Mouse (Mus musculus): ENCODE data around the gene Olfr481. TPM values are rescaled to one million over a fixed set of nuclear protein-coding genes. Genes with fewer than 3 reads are reported as not detected.

Gene Olfr481
- polyA plus RNA-seq, 1 experiment = not detected

DNA sequence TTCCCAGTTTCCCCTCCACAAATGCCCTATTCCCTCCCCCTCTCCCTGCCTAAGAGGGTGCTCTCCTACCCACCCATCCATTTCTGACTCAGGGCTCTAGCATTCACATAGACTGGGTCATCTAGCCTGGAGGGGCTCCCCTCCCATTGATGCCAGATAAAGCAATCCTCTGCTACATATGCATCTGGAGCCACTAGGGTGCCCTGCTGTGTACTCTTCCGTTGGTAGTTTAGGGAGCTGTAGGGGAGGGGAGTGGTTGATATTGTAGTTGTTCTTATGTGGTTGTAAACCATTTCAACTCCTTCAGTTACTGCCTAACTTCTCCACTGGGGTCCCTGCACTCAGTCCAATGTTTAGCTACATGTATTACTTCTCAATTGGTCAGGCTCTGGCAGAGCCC is 41.0 kb downstream of the Olfr481 start:
- TF ChIP-seq EP300 (IDR thresholded peaks at IDR 0.05; ENCODE audit: insufficient read depth, low read depth, low read length) = peak; percentile 64; the same call in 1 of the 2 replicates
- TF ChIP-seq POLR2A (IDR thresholded peaks at IDR 0.05; ENCODE audit: insufficient read depth, low read length) = no peak
- no peaks in the 10 kb centered on the region for H3K36me3 ChIP-seq (ENCODE audit: control insufficient read depth, insufficient read depth, low read length, poor library complexity, severe bottlenecking)
- peaks cover 2% of the 10 kb centered on the region for H3K4me1 ChIP-seq (ENCODE audit: control insufficient read depth, insufficient read depth, low read length)
- H3K4me3 ChIP-seq (ENCODE audit: low read depth, low read length) = no peak overlapping the region
- H3K27me3 ChIP-seq (ENCODE audit: control insufficient read depth, insufficient read depth, low read length, poor library complexity, severe bottlenecking) = no peaks in the 10 kb centered on the region
- H3K27ac ChIP-seq (ENCODE audit: insufficient read depth, low read length) = peak overlapping the region; percentile 92
- H3K9me3 ChIP-seq (replicated peaks; ENCODE audit: control insufficient read depth, insufficient read depth, low read length, poor library complexity, severe bottlenecking) = no peaks in the 10 kb centered on the region
- H3K9ac ChIP-seq (ENCODE audit: low read depth, poor library complexity, severe bottlenecking) = no peak overlapping the region

DNA sequence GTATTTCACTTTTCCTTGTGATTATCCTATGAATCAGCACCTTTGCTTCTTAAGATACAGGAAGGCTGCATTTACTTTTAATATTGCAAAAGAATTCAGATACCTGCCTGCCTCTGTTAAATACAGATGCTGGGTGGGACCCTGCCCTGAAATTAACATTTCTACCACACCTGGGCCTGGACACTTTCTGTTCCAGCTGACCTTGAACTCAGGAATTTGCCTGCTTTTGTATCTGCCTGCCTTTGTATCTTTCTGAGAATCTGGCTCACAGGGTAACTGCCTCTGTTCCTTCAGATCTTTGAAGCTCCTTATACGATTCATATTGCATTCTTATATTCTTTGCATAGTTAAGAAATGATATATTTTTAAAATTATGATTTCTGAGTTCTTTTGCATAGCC is 41.8 kb downstream of the Olfr481 start:
- no peaks in the 10 kb centered on the region for H3K27me3 ChIP-seq (ENCODE audit: control insufficient read depth, insufficient read depth, low read length, poor library complexity, severe bottlenecking)
- no peaks in the 10 kb centered on the region for H3K9me3 ChIP-seq (replicated peaks; ENCODE audit: control insufficient read depth, insufficient read depth, low read length, poor library complexity, severe bottlenecking)
- peaks cover 2% of the 10 kb centered on the region for H3K4me1 ChIP-seq (ENCODE audit: control insufficient read depth, insufficient read depth, low read length)
- H3K9ac ChIP-seq (ENCODE audit: low read depth, poor library complexity, severe bottlenecking) = no peak overlapping the region
- no peak overlapping the region for H3K4me3 ChIP-seq (ENCODE audit: low read depth, low read length)
- H3K36me3 ChIP-seq (ENCODE audit: control insufficient read depth, insufficient read depth, low read length, poor library complexity, severe bottlenecking) = no peaks in the 10 kb centered on the region
- TF ChIP-seq POLR2A (IDR thresholded peaks at IDR 0.05; ENCODE audit: insufficient read depth, low read length) (no peak), CTCF (IDR thresholded peaks at IDR 0.05; ENCODE audit: low read depth, low read length) (no peak), EP300 (IDR thresholded peaks at IDR 0.05; ENCODE audit: insufficient read depth, low read depth, low read length) (no peak)
- H3K27ac ChIP-seq (ENCODE audit: insufficient read depth, low read length) = peak overlapping the region; percentile 51; the same call in 1 of the 2 replicates

DNA sequence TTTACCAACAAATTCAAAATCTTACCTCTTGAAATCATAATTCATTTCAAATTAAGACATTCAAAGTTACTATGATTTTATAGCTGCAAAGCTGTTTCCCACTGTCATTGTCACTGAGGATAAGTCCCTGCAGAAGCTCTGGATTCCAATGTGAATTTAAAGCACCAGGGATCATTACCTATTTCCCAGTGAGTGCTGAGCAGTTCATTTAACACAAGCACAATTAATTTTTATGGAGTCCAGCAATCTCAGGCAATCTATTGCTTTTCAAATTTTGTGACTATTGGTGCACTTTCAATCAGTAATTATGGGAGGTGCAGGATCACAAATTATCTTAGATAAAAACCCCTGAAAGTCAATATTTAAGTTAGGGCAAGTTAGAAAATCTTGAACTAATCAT is 47.7 kb downstream of the Olfr481 start, which contains the start of gene Olfr484:
Gene Olfr484 (minus strand): TSS at position 101 of the 400 bp plus-strand sequence.
- H3K9ac ChIP-seq (ENCODE audit: low read depth, poor library complexity, severe bottlenecking) = no peak within 1 kb of the TSS
- no peaks in the 10 kb centered on the region for H3K4me1 ChIP-seq (ENCODE audit: control insufficient read depth, insufficient read depth, low read length)
- TF ChIP-seq CTCF (IDR thresholded peaks at IDR 0.05; ENCODE audit: low read depth, low read length) = no peak
- TF ChIP-seq POLR2A (IDR thresholded peaks at IDR 0.05; ENCODE audit: insufficient read depth, low read length) = no peak
- TF ChIP-seq EP300 (IDR thresholded peaks at IDR 0.05; ENCODE audit: insufficient read depth, low read depth, low read length) = no peak
- H3K27ac ChIP-seq (ENCODE audit: insufficient read depth, low read length) = no peak within 1 kb of the TSS
- H3K4me3 ChIP-seq (ENCODE audit: low read depth, low read length) = no peak within 1 kb of the TSS
- H3K27me3 ChIP-seq (ENCODE audit: control insufficient read depth, insufficient read depth, low read length, poor library complexity, severe bottlenecking) = no peaks in the 10 kb centered on the region
- H3K9me3 ChIP-seq (replicated peaks; ENCODE audit: control insufficient read depth, insufficient read depth, low read length, poor library complexity, severe bottlenecking) = no peaks in the 10 kb centered on the region
- no peaks in the 10 kb centered on the region for H3K36me3 ChIP-seq (ENCODE audit: control insufficient read depth, insufficient read depth, low read length, poor library complexity, severe bottlenecking)

Other genes starting within 250 kb of the Olfr481 start
- gene Olfr470, start 232.4 kb upstream of the Olfr481 start, polyA plus RNA-seq (2011; ENCODE audit: insufficient read depth, insufficient read length, low read depth, missing spikeins) = not detected in 2 replicates
- gene Olfr472, start 182.0 kb upstream of the Olfr481 start, polyA plus RNA-seq (2011; ENCODE audit: insufficient read depth, insufficient read length, low read depth, missing spikeins) = not detected in 2 replicates
- gene Olfr473, start 149.4 kb upstream of the Olfr481 start, polyA plus RNA-seq (2011; ENCODE audit: insufficient read depth, insufficient read length, low read depth, missing spikeins) = not detected in 2 replicates
- gene Olfr474, start 125.2 kb upstream of the Olfr481 start, polyA plus RNA-seq (2011; ENCODE audit: insufficient read depth, insufficient read length, low read depth, missing spikeins) = not detected in 2 replicates
- gene Olfr476, start 115.1 kb upstream of the Olfr481 start, polyA plus RNA-seq (2011; ENCODE audit: insufficient read depth, insufficient read length, low read depth, missing spikeins) = not detected in 2 replicates
- gene Olfr477, start 93.2 kb upstream of the Olfr481 start, polyA plus RNA-seq (2011; ENCODE audit: insufficient read depth, insufficient read length, low read depth, missing spikeins) = not detected in 2 replicates
- not detected in 2 replicates for gene Olfr478, start 45.9 kb upstream of the Olfr481 start, polyA plus RNA-seq (2011; ENCODE audit: insufficient read depth, insufficient read length, low read depth, missing spikeins)
- not detected in 2 replicates for gene Olfr479, start 29.2 kb upstream of the Olfr481 start, polyA plus RNA-seq (2011; ENCODE audit: insufficient read depth, insufficient read length, low read depth, missing spikeins)
- not detected in 2 replicates for gene Olfr480, start 12.5 kb upstream of the Olfr481 start, polyA plus RNA-seq (2011; ENCODE audit: insufficient read depth, insufficient read length, low read depth, missing spikeins)
- gene Olfr482, start 17.7 kb downstream of the Olfr481 start, polyA plus RNA-seq (2011; ENCODE audit: insufficient read depth, insufficient read length, low read depth, missing spikeins) = not detected in 2 replicates
- gene Olfr483, start 21.0 kb downstream of the Olfr481 start, polyA plus RNA-seq (2011; ENCODE audit: insufficient read depth, insufficient read length, low read depth, missing spikeins) = not detected in 2 replicates
- gene Olfr484, start 47.6 kb downstream of the Olfr481 start, polyA plus RNA-seq (2011; ENCODE audit: insufficient read depth, insufficient read length, low read depth, missing spikeins) = not detected in 2 replicates
- gene Olfr485, start 80.0 kb downstream of the Olfr481 start, polyA plus RNA-seq (2011; ENCODE audit: insufficient read depth, insufficient read length, low read depth, missing spikeins) = not detected in 2 replicates
- gene Olfr486, start 92.9 kb downstream of the Olfr481 start, polyA plus RNA-seq (2011; ENCODE audit: insufficient read depth, insufficient read length, low read depth, missing spikeins) = not detected in 2 replicates
- gene Olfr487, start 134.8 kb downstream of the Olfr481 start, polyA plus RNA-seq (2011; ENCODE audit: insufficient read depth, insufficient read length, low read depth, missing spikeins) = not detected in 2 replicates
- not detected in 2 replicates for gene Olfr488, start 178.5 kb downstream of the Olfr481 start, polyA plus RNA-seq (2011; ENCODE audit: insufficient read depth, insufficient read length, low read depth, missing spikeins)
- not detected in 2 replicates for gene Olfr490, start 209.1 kb downstream of the Olfr481 start, polyA plus RNA-seq (2011; ENCODE audit: insufficient read depth, insufficient read length, low read depth, missing spikeins)
- not detected in 2 replicates for gene Olfr491, start 233.6 kb downstream of the Olfr481 start, polyA plus RNA-seq (2011; ENCODE audit: insufficient read depth, insufficient read length, low read depth, missing spikeins)
- not detected in 2 replicates for gene Olfr492, start 243.8 kb downstream of the Olfr481 start, polyA plus RNA-seq (2011; ENCODE audit: insufficient read depth, insufficient read length, low read depth, missing spikeins)